Mouse (Mus musculus) monocyte, adult 5-6 weeks (primary cell): ENCODE results near the gene Helz. TPM values are rescaled to one million over a fixed set of nuclear protein-coding genes. Genes with fewer than 3 reads are reported as not detected.

Experiments used
- ATAC-seq: fragments of 153-309, 156-312 bp; replicated peaks from 2 replicates; pipeline ENCODE4 v1.8.0; 2017; ENCODE audit warnings: mild to moderate bottlenecking; ENCODE audit not compliant: low TSS enrichment, insufficient number of reproducible peaks, severe bottlenecking, poor library complexity, low FRiP score
- total RNA-seq: library from RNA; stranded (forward); fragments of 200-1000, 200-491, 200-594 nt; gene quantifications from 3 replicates; pipeline ENCODE4 v1.2.3, GENCODE M21; 2017

The Helz gene
- total RNA-seq, 1 experiment from 2014 or later: 34.1 TPM

DNA sequence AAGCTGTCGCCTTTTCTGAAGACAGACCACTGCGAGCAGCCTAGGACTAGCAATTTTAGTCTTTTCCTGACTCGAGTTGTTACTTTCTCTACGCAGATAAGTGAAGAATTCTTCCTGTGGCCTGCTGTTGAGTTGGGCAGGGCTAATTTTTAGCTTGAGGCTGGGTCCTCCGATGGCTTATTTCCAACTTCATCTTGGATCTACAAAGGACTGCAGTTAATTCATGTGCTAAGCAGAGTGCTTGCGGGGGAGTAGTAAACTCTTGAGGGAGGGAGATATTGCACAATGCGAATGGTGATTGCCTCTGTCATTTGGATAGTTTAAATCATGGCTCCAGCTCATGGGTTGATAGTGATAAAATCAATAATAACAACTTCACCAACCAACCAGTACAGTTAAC is 103.7 kb downstream of the Helz start:
- ATAC-seq: no peak

DNA sequence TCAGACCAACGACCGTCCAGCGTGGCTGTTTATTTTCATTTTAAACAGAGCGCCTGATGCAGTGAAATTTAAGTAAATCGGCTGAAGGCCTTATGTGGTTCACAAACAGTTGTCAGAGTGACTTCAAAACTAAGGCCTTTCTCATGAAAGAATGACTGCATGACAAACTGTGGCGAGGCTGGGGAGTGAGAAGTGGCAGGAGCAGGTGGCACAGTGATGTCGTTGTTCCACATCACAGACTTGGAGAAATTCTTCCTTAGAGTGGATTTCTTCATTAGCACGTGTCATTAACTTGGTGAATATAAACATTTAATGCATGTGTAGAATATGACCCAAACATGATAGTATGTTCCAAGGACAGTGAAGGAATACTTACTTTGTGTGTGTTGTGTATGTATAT is 104.4 kb downstream of the Helz start:
- ATAC-seq: no peak

DNA sequence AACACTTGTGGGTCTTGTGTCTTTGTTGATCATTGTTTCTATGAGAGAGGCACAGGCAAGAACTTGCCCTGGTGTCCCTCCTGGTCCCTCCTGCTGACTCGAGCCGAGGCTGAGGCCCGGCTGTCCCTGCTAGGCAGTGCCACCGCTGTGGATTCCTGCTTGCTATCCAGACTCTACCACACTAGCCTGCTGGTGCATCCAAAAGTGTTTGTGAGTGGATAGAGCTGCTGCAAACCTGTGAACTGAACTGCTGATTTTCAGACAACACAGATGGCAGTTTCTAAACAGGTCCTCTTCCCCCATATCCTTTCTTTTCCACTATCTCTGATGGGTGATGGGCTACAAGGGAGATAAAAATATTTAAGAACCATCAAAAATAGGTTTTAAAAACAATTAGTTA is 107.8 kb downstream of the Helz start:
- ATAC-seq: no peak

DNA sequence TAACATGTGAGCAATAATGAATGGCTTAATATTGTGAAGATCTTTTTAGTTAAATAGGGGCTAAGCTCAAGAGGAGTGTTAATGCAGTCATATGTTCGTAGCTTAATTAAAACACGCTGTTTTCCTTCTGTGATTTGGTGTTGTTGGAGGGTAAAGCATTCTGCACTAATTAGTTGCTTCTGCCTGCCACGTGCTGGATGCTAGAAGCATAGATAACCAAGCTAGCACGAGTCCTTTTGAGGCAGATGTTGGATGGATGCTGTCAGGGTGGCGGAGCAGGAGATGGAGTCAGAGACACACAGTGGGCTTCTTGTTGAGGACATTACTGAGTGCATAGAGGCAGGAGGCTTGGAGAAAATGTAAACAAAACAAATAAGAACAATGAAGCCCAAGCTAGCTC is 109.4 kb downstream of the Helz start:
- no peak for ATAC-seq

DNA sequence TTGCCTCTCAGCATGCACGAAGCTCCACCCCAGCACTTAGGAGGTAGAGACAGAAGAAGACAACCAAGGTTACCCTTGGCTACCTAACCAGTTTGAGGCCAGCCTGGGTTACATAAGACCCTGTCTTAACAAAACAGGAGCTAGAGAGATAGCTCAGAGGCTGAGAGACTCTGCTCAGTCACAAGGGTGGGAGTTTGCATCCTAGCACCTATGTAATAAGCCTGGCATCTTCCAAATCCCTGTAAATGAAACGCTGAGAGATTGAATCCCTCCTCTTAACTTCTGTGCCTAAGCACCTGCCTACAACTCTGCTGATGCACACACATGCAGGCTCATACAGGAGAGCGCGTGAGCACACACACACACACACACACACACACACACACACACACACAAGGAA is 112.7 kb downstream of the Helz start:
- no peak for ATAC-seq

DNA sequence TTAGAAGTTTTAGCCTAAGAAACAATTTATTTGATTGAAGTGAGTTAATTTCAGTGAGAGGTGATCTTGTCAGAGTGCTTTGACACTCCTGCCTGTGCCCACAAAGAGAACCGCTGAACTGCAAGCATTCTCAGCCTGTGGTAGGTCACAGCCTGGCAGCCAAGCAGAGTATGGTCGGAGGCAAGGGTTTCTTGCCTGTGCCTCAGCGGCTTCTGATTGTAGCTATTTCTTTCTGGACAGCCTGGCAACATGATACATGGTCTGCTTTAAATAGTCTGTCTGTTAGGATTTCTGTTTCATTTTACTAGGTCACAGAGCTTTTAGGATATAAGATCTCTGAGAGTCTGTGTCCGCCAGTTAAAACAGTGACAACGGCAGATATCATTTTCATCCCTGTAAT is 114.9 kb downstream of the Helz start:
- ATAC-seq: no peak

DNA sequence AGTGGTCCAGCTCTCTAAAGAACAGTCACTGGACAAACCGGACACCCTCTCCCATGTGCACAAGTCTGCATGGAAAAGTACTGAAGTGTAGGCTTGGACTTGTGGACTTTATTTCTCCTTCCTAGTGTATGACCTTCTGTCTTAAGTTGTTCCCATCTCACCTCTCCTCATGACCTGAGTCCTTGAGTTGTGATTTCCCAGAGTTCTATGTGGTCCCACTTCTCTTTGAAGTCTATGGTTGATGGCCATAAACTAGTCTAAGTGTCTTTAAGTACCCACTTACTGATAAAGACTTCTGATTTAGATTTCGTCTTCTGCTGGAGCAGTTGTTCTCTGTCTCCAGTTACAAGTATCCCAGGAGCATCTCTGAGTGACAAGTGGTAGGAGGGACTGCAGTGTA is 119.8 kb downstream of the Helz start:
- no peak for ATAC-seq

DNA sequence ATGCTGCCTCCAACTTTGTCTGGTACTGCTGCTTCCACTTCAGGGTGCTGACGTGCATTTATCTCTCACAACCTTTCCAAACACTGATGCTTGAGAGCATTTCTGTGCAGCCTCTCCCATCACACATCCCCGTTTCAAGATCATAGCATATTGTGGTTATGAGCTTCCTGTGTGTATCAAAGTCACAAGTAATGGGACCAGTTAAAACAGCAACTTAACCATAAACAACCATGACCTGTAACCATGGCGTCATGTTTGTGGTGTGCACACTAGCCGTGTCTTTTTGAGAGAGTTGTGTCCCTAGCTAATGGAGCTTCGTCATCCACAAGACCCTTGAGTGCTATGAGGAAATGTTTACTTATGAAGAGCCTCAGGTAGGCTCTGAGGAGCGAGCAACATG is 120.5 kb downstream of the Helz start:
- ATAC-seq: no peak

DNA sequence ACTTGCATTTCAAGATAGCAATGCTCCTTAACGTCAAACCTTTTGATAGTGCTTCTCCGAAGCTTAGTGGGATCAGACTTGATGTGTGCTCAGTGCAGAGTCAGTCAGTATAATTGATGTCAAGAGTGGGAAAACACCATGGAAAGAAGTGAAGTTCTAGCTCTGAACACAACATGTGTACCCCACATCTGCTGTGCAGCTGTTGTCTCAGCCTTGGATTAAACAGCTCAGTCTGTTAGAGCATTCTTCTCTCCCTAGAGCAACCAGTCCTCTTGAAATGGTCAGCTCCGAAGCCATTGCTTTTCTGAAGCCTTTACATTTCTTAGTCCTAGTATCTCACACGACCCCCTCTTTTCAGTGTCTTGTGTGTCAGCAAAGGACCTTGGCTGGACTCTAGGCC is 121.2 kb downstream of the Helz start:
- ATAC-seq: no peak

DNA sequence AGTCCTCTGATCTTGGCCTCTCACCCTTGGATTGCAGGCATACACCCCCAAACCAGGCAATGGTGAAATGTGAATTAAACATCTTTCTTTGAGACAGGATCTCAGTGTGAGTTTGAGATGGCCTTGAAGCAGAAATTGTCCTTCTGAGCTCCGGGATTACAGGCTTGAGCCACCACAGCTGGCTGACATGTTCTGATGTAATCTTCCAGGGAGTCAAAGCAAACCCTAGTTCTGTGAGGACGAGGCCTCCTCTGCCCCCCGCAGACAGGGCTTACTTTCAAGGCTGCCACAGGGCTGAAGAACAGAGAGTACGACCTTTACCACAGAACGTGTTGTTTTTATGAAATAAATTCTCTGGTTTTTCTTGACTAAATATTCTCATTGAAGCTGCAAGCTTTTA is 126.3 kb downstream of the Helz start:
- no peak for ATAC-seq

DNA sequence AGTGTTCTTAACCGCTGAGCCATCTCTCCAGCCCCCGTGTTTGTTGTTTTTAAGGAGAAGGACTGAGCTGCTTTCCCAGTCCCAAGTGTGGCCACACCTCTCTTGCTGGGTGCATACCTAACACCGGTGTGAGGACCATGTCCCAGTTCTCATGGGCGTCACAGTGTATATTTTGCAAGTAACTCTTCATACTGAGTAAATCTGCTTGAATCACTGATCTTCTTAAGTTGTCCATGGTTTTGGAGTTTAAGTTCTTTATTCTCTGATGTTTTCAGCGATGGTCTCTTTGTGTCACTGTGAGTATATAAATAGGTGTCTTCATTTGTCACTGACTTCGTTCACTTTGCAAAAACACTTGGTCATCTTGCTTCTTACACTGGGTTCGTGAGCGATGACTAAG is 126.9 kb downstream of the Helz start:
- no peak for ATAC-seq

DNA sequence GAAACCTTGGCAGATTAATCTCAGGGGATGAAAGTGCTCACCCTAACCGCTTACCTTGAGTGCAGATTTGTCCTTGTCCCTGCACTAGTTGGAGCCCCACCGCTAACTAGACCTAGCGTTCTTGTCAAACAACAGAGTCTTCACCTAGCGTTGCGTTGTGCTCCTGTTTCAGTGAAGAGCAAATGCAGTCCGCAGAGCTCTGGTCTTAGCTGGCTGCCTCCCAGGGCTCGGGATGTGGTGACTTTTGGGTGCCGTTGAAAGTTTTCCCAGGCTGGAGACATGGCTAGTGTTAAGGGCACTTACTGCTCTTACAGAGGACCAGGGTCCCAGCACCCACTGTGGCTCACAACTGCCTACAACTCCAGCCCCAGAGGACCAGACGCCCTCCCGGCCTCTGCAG is 127.5 kb downstream of the Helz start:
- ATAC-seq: no peak

DNA sequence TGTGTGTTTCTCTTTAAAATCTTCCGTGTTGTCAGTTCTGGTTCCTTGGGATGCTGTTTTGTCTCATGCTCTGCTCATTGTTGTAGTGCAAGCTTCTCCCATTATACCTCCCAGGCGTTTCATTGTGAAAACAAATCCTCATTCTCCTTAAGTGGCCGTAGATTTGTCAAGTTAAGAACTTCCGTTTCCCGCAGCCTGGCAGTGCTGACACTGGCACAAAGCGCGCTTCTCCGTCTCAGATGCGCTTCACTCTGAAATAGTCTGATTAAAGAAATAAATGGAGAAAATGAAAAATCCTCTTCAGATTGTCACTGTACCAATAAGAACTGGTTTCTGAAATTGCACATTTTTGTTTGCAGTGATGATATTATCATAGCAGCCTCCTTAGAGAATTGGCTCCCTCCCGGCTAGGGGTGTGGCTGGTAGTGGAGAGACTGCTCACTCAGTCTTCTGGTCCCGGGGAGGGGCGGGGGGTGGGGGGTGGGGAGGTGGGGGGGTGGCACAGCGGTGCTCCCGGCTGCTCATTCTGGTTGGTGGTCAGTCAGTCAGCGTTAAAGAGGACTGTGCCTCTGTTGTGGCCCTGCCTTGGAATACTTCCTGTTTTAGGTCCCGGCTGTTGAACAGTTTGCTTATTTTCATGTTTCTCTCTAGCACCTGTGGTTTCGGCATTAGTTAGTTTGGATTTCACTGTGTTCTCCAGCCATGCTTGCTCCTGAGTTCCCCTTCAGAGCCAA is 128.6 kb downstream of the Helz start:
- ATAC-seq: no peak

DNA sequence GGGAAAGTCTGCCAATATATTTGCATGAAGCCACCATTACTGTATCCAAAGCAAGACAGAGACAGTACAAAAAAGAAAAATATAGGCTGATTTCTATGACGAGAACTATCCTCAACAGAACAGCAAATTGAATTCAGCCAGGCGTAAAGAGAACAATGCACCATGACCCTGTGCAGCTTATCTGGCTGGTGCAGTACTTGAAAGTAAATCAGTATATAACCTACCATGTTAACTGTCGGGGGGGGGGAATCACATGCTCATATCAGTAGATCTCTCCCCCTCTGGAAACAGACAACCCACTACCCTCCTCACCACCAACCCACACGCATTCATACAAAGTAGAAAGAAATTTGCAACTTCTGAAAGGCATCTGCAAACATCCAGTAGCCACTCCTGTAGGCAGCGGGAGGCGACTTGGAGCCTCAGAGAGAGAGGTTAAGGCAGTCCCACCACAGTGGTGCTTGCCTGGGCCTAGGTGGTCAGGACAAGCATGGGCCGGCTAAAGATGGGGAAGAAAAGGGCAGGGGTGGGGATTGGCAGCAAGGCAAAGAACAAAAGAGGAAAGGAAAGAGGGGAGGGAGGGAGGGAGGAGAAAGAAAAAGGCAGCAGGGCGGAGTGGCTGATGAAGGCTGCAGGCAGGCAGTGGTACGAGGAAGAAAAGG is 135.1 kb downstream of the Helz start:
- ATAC-seq: no peak

DNA sequence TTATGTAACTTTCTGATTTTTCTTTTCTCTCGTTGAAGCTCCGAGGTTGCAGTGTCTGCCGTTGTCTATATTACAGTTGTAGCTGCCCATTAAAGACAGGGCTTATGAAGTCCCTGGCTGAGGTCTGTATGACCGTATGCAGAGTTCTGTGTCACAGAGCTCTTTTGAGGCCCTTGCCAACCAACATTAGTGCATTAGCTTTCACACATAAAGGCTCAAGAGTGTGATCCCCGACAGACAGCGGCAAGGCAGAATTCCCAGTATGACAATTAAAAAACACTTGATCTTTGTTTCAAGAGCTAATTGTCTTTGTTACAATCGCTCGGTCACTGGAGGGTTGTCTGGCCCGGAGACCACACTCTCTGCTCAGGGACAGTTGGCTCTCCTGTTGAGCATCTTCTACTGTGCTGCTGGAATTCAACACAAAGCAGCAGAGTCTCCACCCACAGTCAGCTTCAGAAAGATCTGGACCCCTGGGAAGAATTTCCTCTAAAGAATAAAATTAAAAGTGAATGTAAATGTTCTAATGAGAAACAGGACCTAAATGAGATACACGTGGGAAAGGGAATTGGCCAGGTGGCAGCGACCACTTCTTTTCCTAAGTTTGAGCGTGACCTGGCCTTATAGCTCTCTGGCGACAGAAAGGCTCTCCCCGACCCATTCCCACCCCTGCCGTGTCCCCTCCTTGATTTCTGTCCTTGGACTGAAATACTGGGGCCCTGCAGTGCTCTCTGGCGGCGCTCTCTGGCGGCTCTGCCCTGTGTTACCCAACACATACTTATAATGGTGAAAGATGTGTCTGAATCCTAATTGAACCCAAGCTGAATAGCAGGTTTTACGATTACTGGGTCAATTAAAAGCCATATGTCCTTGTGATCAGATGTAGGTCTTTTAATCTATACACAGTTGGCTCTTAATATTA is 136.1 kb downstream of the Helz start:
- no peak for ATAC-seq

DNA sequence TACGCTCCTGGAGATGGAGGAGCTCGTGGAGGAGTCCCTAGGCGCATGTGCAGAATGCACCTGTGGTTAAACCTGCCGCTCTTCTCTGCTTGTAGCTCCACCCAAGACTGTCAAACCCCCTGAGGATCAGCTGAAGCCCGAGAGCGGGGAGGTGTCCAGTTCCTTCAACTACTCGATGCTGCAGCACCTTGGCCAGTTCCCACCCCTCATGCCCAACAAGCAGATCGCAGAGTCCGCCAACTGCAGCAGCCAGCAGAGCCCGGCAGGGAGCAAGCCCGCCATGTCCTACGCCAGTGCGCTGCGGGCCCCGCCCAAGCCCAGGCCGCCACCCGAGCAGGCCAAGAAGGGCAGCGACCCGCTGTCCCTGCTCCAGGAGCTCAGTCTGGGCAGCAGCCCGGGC is 138.6 kb downstream of the Helz start:
- no peak for ATAC-seq

DNA sequence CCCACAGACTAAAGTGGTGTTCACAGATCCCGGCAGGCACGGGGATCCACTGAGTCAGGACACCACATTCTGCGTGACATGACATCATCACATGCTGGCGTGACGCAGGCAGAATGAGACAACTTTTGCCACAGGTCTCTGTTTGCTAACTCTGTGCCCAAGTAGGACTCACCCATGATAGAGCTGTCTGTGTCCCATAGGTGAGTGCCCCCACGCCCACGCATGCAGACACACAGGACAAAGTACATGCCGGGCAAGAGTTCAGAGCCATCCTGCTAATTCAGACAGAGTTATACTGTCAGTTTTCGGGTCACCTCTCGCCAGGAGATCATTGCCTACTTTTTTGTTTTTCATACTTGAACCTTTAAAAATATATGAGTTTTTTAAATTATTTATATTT is 140.8 kb downstream of the Helz start:
- ATAC-seq: no peak

DNA sequence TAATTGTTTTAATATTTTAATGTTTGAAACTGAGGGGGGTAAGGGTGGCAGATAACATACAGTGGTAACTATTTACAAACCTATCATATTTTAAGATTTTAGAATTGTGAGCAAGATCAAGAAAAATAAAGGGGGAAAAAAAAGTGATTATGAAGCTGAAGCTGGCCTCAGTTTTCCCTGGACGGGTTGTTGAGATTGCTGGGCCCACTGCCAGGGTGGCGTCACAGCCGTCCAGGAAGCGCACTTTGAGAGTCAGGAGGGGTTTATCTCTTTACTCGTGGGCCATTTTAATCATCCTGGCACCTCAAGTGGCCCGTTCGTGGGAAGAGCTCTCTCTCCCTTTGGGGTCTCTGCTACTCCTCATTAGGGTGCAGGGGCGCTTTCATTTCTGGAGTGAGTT is 143.8 kb downstream of the Helz start:
- ATAC-seq: no peak

DNA sequence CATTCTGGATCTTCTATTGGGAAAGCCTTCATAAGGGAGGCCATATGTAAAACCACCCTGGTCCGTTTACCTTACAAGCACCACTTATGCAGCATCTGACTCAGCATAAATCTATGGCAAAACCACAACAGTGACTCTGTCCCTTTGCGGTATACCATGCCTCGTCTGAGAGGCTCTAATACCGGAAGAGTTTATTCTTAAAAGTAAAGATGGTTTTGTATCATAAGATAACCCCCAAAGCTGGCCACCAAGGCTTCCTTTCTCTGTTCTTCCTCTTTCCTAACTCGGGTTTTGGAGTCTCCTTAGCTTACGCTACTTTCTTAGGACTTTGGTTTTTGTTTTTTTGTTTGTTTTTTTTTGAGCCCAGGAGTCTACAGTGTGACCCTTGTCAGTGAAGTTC is 145.6 kb downstream of the Helz start:
- no peak for ATAC-seq

DNA sequence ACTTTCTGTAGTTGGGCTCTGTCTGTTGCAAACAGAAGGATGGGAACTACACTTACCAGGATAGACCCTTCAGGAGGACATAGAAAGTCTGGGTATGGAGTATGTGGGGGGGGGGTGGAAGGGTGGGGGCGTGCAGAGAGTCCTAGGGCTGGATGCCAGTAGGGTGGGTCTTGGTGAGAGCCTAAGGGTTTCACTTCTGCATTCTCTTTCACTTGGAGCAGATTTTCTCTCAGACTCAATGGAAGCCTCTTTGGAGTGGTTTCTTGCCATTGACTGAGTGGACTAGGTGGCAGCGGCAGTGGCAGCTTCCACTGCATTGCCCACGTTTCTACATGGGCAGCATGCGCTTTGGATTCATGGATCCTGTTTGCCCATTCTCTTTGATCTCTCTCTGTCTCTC is 152.2 kb downstream of the Helz start:
- ATAC-seq: no peak
